Mouse (Mus musculus) olfactory bulb, adult 2 months (tissue): ENCODE measurements at regions not wholly inside any gene's neighbourhood (a gene's known extent, or its start where the extent isn't known, plus 50 kb on each side); places are given as distances from the start of the nearest gene placed in this dataset.

Experiments
- H3K27ac ChIP-seq: fragments of 200-500 bp; 2 replicates; pipeline ENCODE4 v1.5.1; 2012; ENCODE audit warnings: low read depth, low read length; ENCODE audit not compliant: insufficient read depth
- H3K4me1 ChIP-seq: fragments of 200-500 bp; 2 replicates; pipeline ENCODE4 v1.6.1; 2012; ENCODE audit warnings: low read length; ENCODE audit not compliant: control insufficient read depth, insufficient read depth
- H3K4me3 ChIP-seq: fragments of 200-500 bp; 2 replicates; pipeline ENCODE4 v1.5.1; 2012; ENCODE audit warnings: mild to moderate bottlenecking, low read depth, low read length, moderate library complexity; ENCODE audit not compliant: insufficient read depth
- CTCF ChIP-seq: fragments of 200-500 bp; IDR thresholded peaks from 2 replicates; pipeline ENCODE4 v1.5.1; 2012; ENCODE audit warnings: low read depth, mild to moderate bottlenecking, low read length, moderate library complexity; ENCODE audit not compliant: insufficient read depth
- POLR2A ChIP-seq: fragments of 200-500 bp; IDR thresholded peaks from 2 replicates; pipeline ENCODE4 v1.6.1; 2012; ENCODE audit warnings: mild to moderate bottlenecking, low read depth, low read length, moderate library complexity; ENCODE audit not compliant: insufficient read depth
- WGBS: fragments of 180-500 bp; shearing (Covaris S2); methylation state at CpG from one replicate; pipeline ENCODE4 v1.1.7; 2018; 5-methylcytosine and 5-hydroxymethylcytosine counted together

DNA sequence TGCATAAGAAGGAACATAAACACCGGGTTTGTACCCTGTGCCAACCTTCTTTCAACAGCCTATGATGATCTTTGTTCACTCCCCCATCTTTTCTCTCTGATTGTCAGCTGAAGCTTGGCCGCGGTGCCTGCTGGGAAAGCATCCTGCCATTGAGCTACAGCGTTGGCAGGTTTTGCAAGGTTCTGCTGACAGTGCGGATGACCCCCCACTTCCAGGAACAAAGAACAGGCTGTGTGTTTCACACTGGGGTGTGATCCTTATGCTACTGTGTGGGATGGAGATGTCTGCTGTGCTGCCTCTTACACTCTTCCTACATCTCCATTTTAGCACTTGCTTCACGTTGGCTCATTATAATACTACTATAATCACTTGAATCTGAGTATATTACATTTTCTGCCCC is 395.0 kb upstream of the Adgrl2 start:
- Histone ChIP-seq H3K4me3 (no peak overlapping the region), H3K27ac (no peak overlapping the region), H3K4me1 (no peaks in the 10 kb centered on the region)
- 35% methylated on average over 6 of the region's 6 CpGs for WGBS
- TF ChIP-seq CTCF, result no peak
- no peak for TF ChIP-seq POLR2A

DNA sequence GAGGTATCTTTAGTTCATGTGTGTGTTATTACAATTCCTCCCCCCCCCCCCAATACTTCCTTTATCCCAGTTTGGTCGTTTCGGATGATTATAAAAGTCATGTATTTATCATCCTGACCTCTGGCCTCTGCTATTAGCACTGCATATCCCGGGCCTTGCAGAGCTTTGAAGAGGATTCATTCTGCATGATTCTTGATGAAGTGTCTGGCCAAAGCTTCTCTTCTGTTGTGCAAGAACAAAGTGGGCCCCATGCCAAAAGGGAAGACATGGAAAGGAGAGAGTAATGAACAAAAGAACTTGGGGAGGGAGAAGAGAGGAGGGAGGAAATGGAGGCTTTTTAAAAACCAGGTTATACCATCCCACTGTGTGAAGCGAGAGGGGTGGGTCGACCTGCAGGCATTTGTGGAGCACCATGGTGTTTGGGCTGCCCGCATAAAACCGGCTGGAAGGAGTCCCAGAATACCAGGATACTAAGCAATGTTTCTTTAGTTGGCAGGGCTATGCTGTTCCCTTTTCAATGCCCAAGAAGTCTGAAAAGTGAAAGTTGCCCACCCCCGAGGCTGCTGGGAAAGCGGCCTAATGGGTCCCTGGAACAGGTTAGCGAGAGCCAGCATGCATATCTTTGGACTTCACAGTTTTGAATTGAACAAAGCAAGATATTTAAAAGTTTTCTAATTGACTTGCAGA is 391.3 kb upstream of the Adgrl2 start:
- no peak for TF ChIP-seq CTCF
- no peak for TF ChIP-seq POLR2A
- 42% methylated on average over 10 of the region's 10 CpGs for WGBS

DNA sequence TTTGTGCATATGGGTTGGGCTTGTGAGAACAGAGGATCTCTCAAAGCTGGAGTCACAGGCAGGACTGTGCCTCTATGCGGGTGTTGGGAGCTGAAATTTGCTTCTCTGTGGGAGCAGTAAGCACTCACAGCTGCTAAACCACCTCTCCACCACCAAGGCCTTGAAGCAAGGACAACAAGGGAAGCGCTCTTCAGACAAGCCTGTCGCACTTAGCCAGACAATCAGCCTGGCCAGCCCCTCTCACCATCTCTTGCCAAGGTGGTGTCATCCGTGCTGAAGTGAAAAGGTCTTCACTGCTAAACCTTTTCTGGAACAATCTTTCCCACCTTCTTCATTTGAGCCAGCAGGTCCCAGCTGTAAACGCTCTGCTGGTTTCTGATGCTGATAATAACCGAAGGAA is 390.7 kb upstream of the Adgrl2 start:
- Histone ChIP-seq H3K4me3 (no peak overlapping the region), H3K27ac (no peak overlapping the region), H3K4me1 (no peaks in the 10 kb centered on the region)
- WGBS, result 87% methylated on average over 6 of the region's 6 CpGs
- TF ChIP-seq CTCF (no peak), POLR2A (no peak)

More for the DNA sequence above, 391.3 kb upstream of the Adgrl2 start:
- Histone ChIP-seq H3K27ac (no peak overlapping the region), H3K4me1 (no peaks in the 10 kb centered on the region), H3K4me3 (no peak overlapping the region)

DNA sequence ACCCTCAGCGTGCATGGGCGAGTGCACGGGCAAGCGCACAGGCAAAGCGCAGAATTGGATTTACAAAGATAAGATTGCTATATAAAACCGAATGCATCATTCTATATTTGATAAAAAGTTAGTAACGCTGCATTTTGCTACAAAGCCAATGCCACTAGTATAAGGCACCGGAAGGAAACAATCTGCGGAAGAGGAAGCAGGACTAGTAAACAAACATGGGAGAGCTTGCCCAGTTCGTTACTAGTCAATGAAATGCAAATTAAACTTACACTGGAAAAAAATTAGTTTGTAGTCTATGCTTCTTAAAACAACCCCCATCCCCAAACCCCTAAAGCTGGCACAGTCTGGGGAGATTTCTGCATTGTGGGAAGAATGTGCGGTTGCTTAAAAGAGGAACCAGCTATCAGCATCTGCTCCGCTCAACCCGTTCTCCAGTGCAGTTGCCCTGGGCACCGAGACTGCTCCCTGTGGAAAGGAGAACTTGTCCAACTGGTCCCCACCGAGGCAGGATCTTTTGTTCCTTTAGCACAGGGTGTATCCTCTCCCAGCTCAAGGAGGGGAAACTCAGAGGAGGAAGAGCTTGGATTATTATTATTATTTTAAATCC is 389.6 kb upstream of the Adgrl2 start:
- Histone ChIP-seq H3K4me1 (no peaks in the 10 kb centered on the region), H3K4me3 (no peak overlapping the region), H3K27ac (no peak overlapping the region)
- 65% methylated on average over 15 of the region's 15 CpGs for WGBS
- TF ChIP-seq CTCF (no peak), POLR2A (no peak)

DNA sequence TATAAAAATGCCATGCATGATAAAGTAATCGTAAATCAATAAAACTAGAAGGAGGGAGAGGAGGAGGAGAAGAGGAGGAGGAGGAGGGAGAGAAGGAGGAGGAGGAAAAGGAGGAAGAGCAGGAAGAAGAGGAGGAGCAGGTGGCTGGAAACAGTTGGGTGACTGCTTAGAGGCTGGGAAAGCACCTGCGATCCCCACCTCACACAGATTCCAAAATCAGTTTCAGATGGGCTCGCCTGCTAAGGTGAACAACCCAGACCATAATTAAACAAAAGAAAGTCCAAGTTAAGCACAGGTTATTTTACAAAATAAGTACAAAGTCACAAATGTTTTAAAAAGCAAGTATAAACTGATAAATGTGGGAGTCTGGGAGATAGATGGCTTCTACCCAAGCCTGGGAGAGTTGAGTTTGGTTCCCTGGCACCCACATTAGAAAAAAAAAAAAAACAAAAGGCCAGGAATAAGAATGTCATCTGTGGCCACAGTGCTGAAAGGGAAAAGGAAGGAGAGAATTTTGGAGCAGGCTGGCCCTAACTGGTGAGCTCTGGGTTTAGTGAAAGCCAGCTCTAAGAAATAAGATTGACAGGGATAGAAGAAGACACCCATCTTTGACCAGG is 389.0 kb upstream of the Adgrl2 start:
- no peaks in the 10 kb centered on the region for H3K4me1 ChIP-seq
- TF ChIP-seq POLR2A (no peak), CTCF (no peak)
- WGBS, result 94% methylated on average over 3 of the region's 3 CpGs
- H3K4me3 ChIP-seq, result no peak overlapping the region
- H3K27ac ChIP-seq, result no peak overlapping the region

DNA sequence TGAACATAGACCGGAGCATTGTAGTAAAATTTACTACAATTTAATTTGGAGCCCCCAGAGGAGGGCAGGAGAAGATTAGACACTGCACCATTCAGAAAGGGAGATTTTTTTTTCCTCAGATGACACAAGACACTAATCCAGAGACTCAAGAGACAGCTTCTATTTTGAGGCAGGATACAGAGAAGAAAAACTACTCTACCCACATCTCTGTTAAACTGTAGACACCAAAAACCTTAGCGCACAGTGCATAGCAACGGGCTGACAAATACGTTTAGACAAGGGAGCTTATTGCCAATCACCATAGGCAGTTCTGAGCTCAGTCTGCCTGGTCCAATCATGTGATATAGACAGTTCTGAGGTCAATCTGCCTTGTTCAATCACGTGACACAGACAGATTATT is 381.1 kb upstream of the Adgrl2 start:
- H3K4me1 ChIP-seq, result no peaks in the 10 kb centered on the region
- no peak overlapping the region for H3K4me3 ChIP-seq
- H3K27ac ChIP-seq, result no peak overlapping the region
- TF ChIP-seq POLR2A, result no peak
- WGBS, result 92% methylated on average over 5 of the region's 5 CpGs

DNA sequence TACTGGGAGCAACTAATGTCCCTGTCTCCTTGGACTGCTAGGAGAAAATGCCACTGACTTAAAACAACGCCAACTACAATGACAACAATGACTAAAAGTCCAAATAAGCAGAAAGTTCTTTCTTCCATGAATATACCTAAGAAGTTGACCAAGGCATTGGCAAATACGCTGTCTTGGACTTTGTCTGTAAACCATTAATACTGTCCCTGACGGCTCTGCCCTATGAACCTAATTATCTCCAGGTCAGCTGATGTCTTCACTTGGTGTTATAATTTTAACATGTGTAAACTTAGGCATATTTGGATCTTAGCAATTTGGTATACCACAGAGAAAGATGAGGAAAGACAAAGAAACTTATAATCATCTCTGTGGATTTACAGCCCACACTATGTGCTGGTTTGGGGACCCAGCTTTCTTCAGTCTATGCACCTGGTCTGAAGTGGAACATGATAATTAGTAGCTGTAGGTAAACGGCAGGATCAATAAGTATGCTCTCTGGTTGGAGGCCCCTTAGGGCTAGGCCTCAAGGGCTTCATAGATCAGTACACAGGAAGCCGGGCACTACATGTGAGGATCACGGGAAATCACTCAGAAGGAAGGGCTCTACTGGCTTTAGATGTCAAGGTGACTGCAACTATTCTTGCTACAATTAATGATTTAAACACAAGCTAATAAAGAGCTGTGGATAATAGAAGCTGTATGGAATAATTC is 380.3 kb upstream of the Adgrl2 start:
- no peak for TF ChIP-seq CTCF
- TF ChIP-seq POLR2A, result no peak
- Histone ChIP-seq H3K4me3 (no peak overlapping the region), H3K4me1 (no peaks in the 10 kb centered on the region), H3K27ac (no peak overlapping the region)
- 95% methylated on average over 6 of the region's 6 CpGs for WGBS

DNA sequence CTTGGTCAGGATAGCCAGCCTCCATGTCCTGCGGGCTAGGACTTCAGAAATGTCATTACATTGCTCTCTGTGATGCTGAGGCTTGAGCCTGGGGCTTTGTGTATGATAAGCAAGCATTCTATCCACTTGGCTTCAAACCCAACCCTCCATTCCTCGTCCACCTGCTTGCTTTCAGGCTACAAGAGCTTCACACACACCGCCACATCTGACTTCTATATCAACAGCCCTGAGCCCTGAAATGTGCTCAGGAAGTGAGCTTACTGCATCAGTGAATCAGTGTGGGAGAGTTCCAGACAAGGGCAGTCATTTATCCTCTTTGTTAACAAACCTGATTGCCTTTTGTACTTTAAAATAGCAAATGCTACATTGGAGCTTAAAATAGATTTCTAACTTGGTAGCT is 377.5 kb upstream of the Adgrl2 start:
- Histone ChIP-seq H3K4me3 (no peak overlapping the region), H3K4me1 (no peaks in the 10 kb centered on the region), H3K27ac (no peak overlapping the region)
- no peak for TF ChIP-seq POLR2A
- WGBS, result 89% methylated on average over 3 of the region's 3 CpGs

DNA sequence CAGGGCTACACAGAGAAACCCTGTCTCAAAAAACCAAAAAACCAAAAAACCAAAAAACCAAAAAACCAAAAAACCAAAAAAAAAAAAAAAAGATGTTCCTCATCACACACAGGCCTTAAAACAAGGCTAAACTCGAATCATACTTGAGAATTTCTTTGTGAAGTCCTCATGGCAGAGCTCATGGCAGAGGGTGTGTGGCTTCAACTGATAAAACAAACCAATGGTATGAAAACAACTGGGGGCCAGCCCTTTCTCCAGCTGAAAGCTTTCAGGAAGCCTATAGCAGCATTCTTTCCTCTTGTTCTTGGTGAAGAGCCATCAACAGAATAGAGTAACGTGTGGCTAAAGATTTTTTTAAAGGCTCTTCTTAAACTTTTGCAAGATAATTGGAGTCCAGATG is 369.8 kb upstream of the Adgrl2 start:
- Histone ChIP-seq H3K4me3 (no peak overlapping the region), H3K4me1 (no peaks in the 10 kb centered on the region), H3K27ac (no peak overlapping the region)
- 97% methylated on average over 2 of the region's 2 CpGs for WGBS
- TF ChIP-seq CTCF, result no peak
- no peak for TF ChIP-seq POLR2A
